Mouse (Mus musculus) MEL (cell line): ENCODE results near the gene Cblc. TPM values are rescaled to one million over a fixed set of nuclear protein-coding genes. Genes with fewer than 3 reads are reported as not detected.

Experiments
- DNase-seq: peaks from one replicate; pipeline ENCODE4 v3.0.0; 2011; ENCODE audit warnings: low read depth, low spot score
- H3K27ac ChIP-seq: 2 replicates; pipeline ENCODE4 v1.5.1; 2012; ENCODE audit warnings: low read depth, mild to moderate bottlenecking, control low read depth, low read length, moderate library complexity; ENCODE audit not compliant: control insufficient read depth
- H3K27me3 ChIP-seq, 2 experiments: fragments of 150-350 bp in 1 of 2; sonication (generic) in 1 of 2; 2 replicates each; pipeline ENCODE4 v1.6.1; 2012; ENCODE audit warnings: low read length in 2 of 2, mild to moderate bottlenecking in 2 of 2, improper control_type of control experiment in 1 of 2, moderate library complexity in 1 of 2; ENCODE audit not compliant: insufficient read depth in 2 of 2, control insufficient read depth in 1 of 2
- H3K36me3 ChIP-seq, 2 experiments: 2 replicates each; pipeline ENCODE4 v1.6.1; 2012 to 2014; ENCODE audit warnings: low read length in 2 of 2, improper control_type of control experiment in 1 of 2, inconsistent platforms in 1 of 2, mild to moderate bottlenecking in 1 of 2; ENCODE audit not compliant: insufficient read depth in 2 of 2, control insufficient read depth in 1 of 2
- H3K4me1 ChIP-seq, 2 experiments: fragments of 150-350 bp in 1 of 2; sonication (generic) in 1 of 2; 2 replicates each; pipeline ENCODE4 v1.6.1; 2012; ENCODE audit warnings: low read length in 2 of 2, improper control_type of control experiment in 1 of 2, mild to moderate bottlenecking in 1 of 2; ENCODE audit not compliant: insufficient read depth in 2 of 2, control insufficient read depth in 1 of 2
- H3K4me3 ChIP-seq, 2 experiments: fragments of 150-350 bp in 1 of 2; sonication (generic) in 1 of 2; 2 replicates each; pipeline ENCODE4 v1.5.1; 2012; ENCODE audit warnings: low read depth in 2 of 2, low read length in 2 of 2, mild to moderate bottlenecking in 2 of 2, moderate library complexity in 2 of 2, control low read depth in 1 of 2, improper control_type of control experiment in 1 of 2; ENCODE audit not compliant: control insufficient read depth in 1 of 2, insufficient read depth in 1 of 2
- H3K79me2 ChIP-seq: 2 replicates; pipeline ENCODE4 v1.6.1; 2012; ENCODE audit warnings: mild to moderate bottlenecking, low read length, moderate library complexity; ENCODE audit not compliant: control insufficient read depth, poor library complexity, insufficient read depth
- H3K9ac ChIP-seq: 2 replicates; pipeline ENCODE4 v1.6.1; 2012; ENCODE audit warnings: low read depth, mild to moderate bottlenecking, control low read depth, low read length, moderate library complexity; ENCODE audit not compliant: control insufficient read depth, poor library complexity, severe bottlenecking
- H3K9me3 ChIP-seq: fragments of 150-350 bp; sonication (generic); replicated peaks from 2 replicates; pipeline ENCODE4 v1.6.1; 2012; ENCODE audit warnings: mild to moderate bottlenecking, low read length, improper control_type of control experiment, moderate library complexity; ENCODE audit not compliant: insufficient read depth
- CHD2 ChIP-seq: IDR thresholded peaks from 2 replicates; pipeline ENCODE4 v1.6.1; 2011; ENCODE audit warnings: low read length, improper control_type of control experiment
- E2F4 ChIP-seq: IDR thresholded peaks from 2 replicates; pipeline ENCODE4 v1.6.1; 2011; ENCODE audit warnings: low read depth, low read length, improper control_type of control experiment, borderline replicate concordance
- ELF1 ChIP-seq: IDR thresholded peaks from 2 replicates; pipeline ENCODE4 v1.6.1; 2014; ENCODE audit warnings: low read depth, mild to moderate bottlenecking, inconsistent platforms, low read length, improper control_type of control experiment, moderate library complexity
- EP300 ChIP-seq, 2 experiments: IDR thresholded peaks; 2 replicates each; pipeline ENCODE4 v1.6.1; 2011; ENCODE audit warnings: improper control_type of control experiment in 2 of 2, low read length in 2 of 2, low read depth in 1 of 2, mild to moderate bottlenecking in 1 of 2
- ETS1 ChIP-seq: IDR thresholded peaks from 2 replicates; pipeline ENCODE4 v1.6.1; 2012; ENCODE audit warnings: low read depth, mild to moderate bottlenecking, inconsistent platforms, low read length, improper control_type of control experiment, moderate library complexity
- MAX ChIP-seq: IDR thresholded peaks from 2 replicates; pipeline ENCODE4 v1.6.1; 2011; ENCODE audit warnings: low read length, improper control_type of control experiment
- MAZ ChIP-seq: IDR thresholded peaks from 2 replicates; pipeline ENCODE4 v1.6.1; 2012; ENCODE audit warnings: low read depth, mild to moderate bottlenecking, inconsistent platforms, low read length, improper control_type of control experiment
- MEF2A ChIP-seq: IDR thresholded peaks from 2 replicates; pipeline ENCODE4 v1.6.1; 2014; ENCODE audit warnings: low read depth, mild to moderate bottlenecking, inconsistent platforms, low read length, improper control_type of control experiment; ENCODE audit not compliant: poor library complexity, insufficient replicate concordance, severe bottlenecking; ENCODE audit errors: extremely low read depth
- MYC ChIP-seq: IDR thresholded peaks from 2 replicates; pipeline ENCODE4 v1.6.1; 2011; ENCODE audit warnings: low read depth, mild to moderate bottlenecking, low read length, improper control_type of control experiment, moderate library complexity
- NRF1 ChIP-seq: IDR thresholded peaks from 2 replicates; pipeline ENCODE4 v1.6.1; 2014; ENCODE audit warnings: low read depth, mild to moderate bottlenecking, inconsistent platforms, low read length, improper control_type of control experiment, moderate library complexity; ENCODE audit not compliant: poor library complexity, insufficient read depth, severe bottlenecking
- POLR2A ChIP-seq, 2 experiments: IDR thresholded peaks; 2 replicates each; pipeline ENCODE4 v1.6.1; 2011 to 2012; ENCODE audit warnings: low read length in 2 of 2, mild to moderate bottlenecking in 2 of 2, control low read depth in 1 of 2, improper control_type of control experiment in 1 of 2, low read depth in 1 of 2, moderate library complexity in 1 of 2; ENCODE audit not compliant: control insufficient read depth in 1 of 2, insufficient read depth in 1 of 2, poor library complexity in 1 of 2
- POLR2AphosphoS2 ChIP-seq: IDR thresholded peaks from 2 replicates; pipeline ENCODE4 v1.6.1; 2011; ENCODE audit warnings: low read length, improper control_type of control experiment
- POLR2AphosphoS5 ChIP-seq: IDR thresholded peaks from 2 replicates; pipeline ENCODE4 v1.6.1; 2012; ENCODE audit warnings: low read depth, borderline replicate concordance, mild to moderate bottlenecking, inconsistent platforms, low read length, moderate library complexity, mixed read lengths
- TBP ChIP-seq: IDR thresholded peaks from 2 replicates; pipeline ENCODE4 v1.8.0; 2011; ENCODE audit warnings: low read depth, low read length, improper control_type of control experiment
- UBTF ChIP-seq: IDR thresholded peaks from 2 replicates; pipeline ENCODE4 v1.6.1; 2012; ENCODE audit warnings: low read depth, mild to moderate bottlenecking, inconsistent platforms, low read length, improper control_type of control experiment, moderate library complexity, borderline replicate concordance; ENCODE audit not compliant: insufficient read depth
- USF1 ChIP-seq: IDR thresholded peaks from 2 replicates; pipeline ENCODE4 v1.6.1; 2014; ENCODE audit warnings: low read depth, mild to moderate bottlenecking, inconsistent platforms, low read length, improper control_type of control experiment, moderate library complexity
- ZKSCAN1 ChIP-seq: IDR thresholded peaks from 2 replicates; pipeline ENCODE4 v1.6.1; 2012; ENCODE audit warnings: low read depth, mild to moderate bottlenecking, inconsistent platforms, low read length, improper control_type of control experiment, moderate library complexity
- ZMIZ1 ChIP-seq: IDR thresholded peaks from 2 replicates; pipeline ENCODE4 v1.6.1; 2012; ENCODE audit warnings: low read depth, mild to moderate bottlenecking, inconsistent platforms, low read length, improper control_type of control experiment, moderate library complexity
- ZNF384 ChIP-seq: IDR thresholded peaks from 2 replicates; pipeline ENCODE4 v1.6.1; 2012; ENCODE audit warnings: low read depth, mild to moderate bottlenecking, inconsistent platforms, low read length, improper control_type of control experiment
- polyA plus RNA-seq, 2 experiments: library from polyadenylated mRNA; stranded (reverse) in 1 of 2; unstranded in 1 of 2; fragments of >175 nt in 1 of 2; fragments of >200 nt in 1 of 2; gene quantifications; 2 replicates each; pipeline versions ENCODE4 v1.2.1 to v1.2.4; 2012; ENCODE audit warnings: low replicate concordance in 2 of 2, low read depth in 1 of 2; ENCODE audit not compliant: insufficient read length in 2 of 2, insufficient read depth in 1 of 2, missing spikeins in 1 of 2
- total RNA-seq: library from RNA; depleted of rRNA; stranded (reverse); fragments of 300-350 nt; gene quantifications from 2 replicates; pipeline ENCODE4 v1.2.3, GENCODE M21; 2012; rRNA removed

The Cblc gene
- total and polyA plus RNA-seq, 3 experiments: not detected

GRCm38 (mm10) chr7:19734178-19734666, 62.4 kb downstream of the Cblc start:
- no peak overlapping the region for H3K9ac ChIP-seq
- no peak overlapping the region for H3K27ac ChIP-seq
- no peaks in the 10 kb centered on the region for H3K9me3 ChIP-seq
- peaks cover 11 to 22% of the 10 kb centered on the region in 2 experiments for H3K4me1 ChIP-seq
- H3K36me3 ChIP-seq: peaks cover 0 to 12% of the 10 kb centered on the region in 2 experiments; a peak in 2 of 4 replicates
- no peak for DNase-seq
- TF ChIP-seq ZKSCAN1 (no peak), NRF1 (no peak), MAZ (no peak), ETS1 (no peak), EP300 (IDR thresholded peaks at IDR 0.05; ENCODE audit: low read depth in 1 of 2, low read length in 2 of 2) (no peak), ZMIZ1 (no peak), ZNF384 (no peak), USF1 (no peak), POLR2AphosphoS2 (no peak), POLR2A (IDR thresholded peaks at IDR 0.05; ENCODE audit: control insufficient read depth in 1 of 2, insufficient read depth in 1 of 2, low read depth in 1 of 2, low read length in 2 of 2, poor library complexity in 1 of 2) (no peak), TBP (no peak), ELF1 (no peak), UBTF (no peak), MAX (no peak), POLR2AphosphoS5 (no peak), MYC (no peak), E2F4 (no peak), CHD2 (no peak), MEF2A (no peak)
- no peaks in the 10 kb centered on the region for H3K79me2 ChIP-seq
- H3K4me3 ChIP-seq: no peak overlapping the region
- no peaks in the 10 kb centered on the region for H3K27me3 ChIP-seq

Other genes with a start within 250 kb of the Cblc start
- 10.0 and 13.6 TPM in 2 replicates for gene Ppp1r37, start 233.7 kb downstream of the Cblc start, total RNA-seq
- 10 to 100 TPM in 1 of 2 experiments, not detected in 1; 29.0 TPM for gene Ppp1r37, start 233.7 kb downstream of the Cblc start, polyA plus RNA-seq
- 2.9 and 3.3 TPM in 2 replicates for gene Zfp296, start 219.5 kb downstream of the Cblc start, total RNA-seq
- 1 to 10 TPM in 1 of 2 experiments, not detected in 1; 7.8 TPM for gene Zfp296, start 219.5 kb downstream of the Cblc start, polyA plus RNA-seq
- gene Gemin7, start 219.2 kb downstream of the Cblc start, total RNA-seq: 49.6 and 58.0 TPM in 2 replicates
- gene Gemin7, start 219.2 kb downstream of the Cblc start, polyA plus RNA-seq: 10 to 100 TPM in 1 of 2 experiments, not detected in 1; 78.7 TPM
- 29.9 and 31.1 TPM in 2 replicates for gene Clasrp, start 192.3 kb downstream of the Cblc start, total RNA-seq
- 10 to 100 TPM in 1 of 2 experiments, not detected in 1; 62.2 TPM for gene Clasrp, start 192.3 kb downstream of the Cblc start, polyA plus RNA-seq
- 4.6 and 6.2 TPM in 2 replicates for gene Relb, start 167.4 kb downstream of the Cblc start, total RNA-seq
- 1 to 10 TPM in 1 of 2 experiments, not detected in 1; 7.7 TPM for gene Relb, start 167.4 kb downstream of the Cblc start, polyA plus RNA-seq
- gene Clptm1, start 131.8 kb downstream of the Cblc start, total RNA-seq: 55.5 and 58.5 TPM in 2 replicates
- gene Clptm1, start 131.8 kb downstream of the Cblc start, polyA plus RNA-seq: 100 to 1,000 TPM in 1 of 2 experiments, 10 to 100 TPM in 1; 62.4 to 102 TPM
- gene Apoc2, start 118.9 kb downstream of the Cblc start, total RNA-seq: not detected in 2 replicates
- gene Apoc2, start 118.9 kb downstream of the Cblc start, polyA plus RNA-seq: not detected
- gene Gm44805, start 115.4 kb downstream of the Cblc start, total RNA-seq: not detected in 2 replicates
- gene Gm44805, start 115.4 kb downstream of the Cblc start, polyA plus RNA-seq: not detected
- not detected in 2 replicates for gene Apoc4, start 115.3 kb downstream of the Cblc start, total RNA-seq
- gene Apoc4, start 115.3 kb downstream of the Cblc start, polyA plus RNA-seq: not detected
- not detected in 2 replicates for gene Apoc1, start 104.1 kb downstream of the Cblc start, total RNA-seq
- gene Apoc1, start 104.1 kb downstream of the Cblc start, polyA plus RNA-seq: under 1 TPM in 1 of 2 experiments, not detected in 1; 0.35 TPM
- 22.6 and 33.3 TPM in 2 replicates for gene Apoe, start 97.6 kb downstream of the Cblc start, total RNA-seq
- gene Apoe, start 97.6 kb downstream of the Cblc start, polyA plus RNA-seq: 10 to 100 TPM in 1 of 2 experiments, not detected in 1; 61.4 TPM
- 288 and 294 TPM in 2 replicates for gene Tomm40, start 81.4 kb downstream of the Cblc start, total RNA-seq
- gene Tomm40, start 81.4 kb downstream of the Cblc start, polyA plus RNA-seq: 100 to 1,000 TPM in 1 of 2 experiments, not detected in 1; 403 TPM
- gene Nectin2, start 46.3 kb downstream of the Cblc start, total RNA-seq: 6.9 TPM in 2 replicates
- 10 to 100 TPM in 1 of 2 experiments, not detected in 1; 25.6 TPM for gene Nectin2, start 46.3 kb downstream of the Cblc start, polyA plus RNA-seq
- gene Bcam, start 25.8 kb downstream of the Cblc start, total RNA-seq: 2.6 and 3.2 TPM in 2 replicates
- gene Bcam, start 25.8 kb downstream of the Cblc start, polyA plus RNA-seq: 1 to 10 TPM in 1 of 2 experiments, not detected in 1; 8.1 TPM
- gene Bcl3, start 26.0 kb upstream of the Cblc start, total RNA-seq: 1.7 and 2.7 TPM in 2 replicates
- gene Bcl3, start 26.0 kb upstream of the Cblc start, polyA plus RNA-seq: 1 to 10 TPM in 1 of 2 experiments, not detected in 1; 6.7 TPM
- gene Gm19345, start 55.2 kb upstream of the Cblc start, total RNA-seq: not detected in 2 replicates
- not detected for gene Gm19345, start 55.2 kb upstream of the Cblc start, polyA plus RNA-seq
- gene Ceacam16, start 64.5 kb upstream of the Cblc start, total RNA-seq: 0.12 TPM in 1 of 2 replicates, not detected in the other
- under 1 TPM in 1 of 2 experiments, not detected in 1; 0.18 TPM for gene Ceacam16, start 64.5 kb upstream of the Cblc start, polyA plus RNA-seq
- gene Ceacam19, start 91.2 kb upstream of the Cblc start, total RNA-seq: 0.04 TPM in 1 of 2 replicates, not detected in the other
- under 1 TPM in 1 of 2 experiments, not detected in 1; 0.03 TPM for gene Ceacam19, start 91.2 kb upstream of the Cblc start, polyA plus RNA-seq
- gene Pvr, start 124.4 kb upstream of the Cblc start, total RNA-seq: not detected in 2 replicates
- gene Pvr, start 124.4 kb upstream of the Cblc start, polyA plus RNA-seq: not detected
- 0.08 TPM in 1 of 2 replicates, not detected in the other for gene Igsf23, start 153.9 kb upstream of the Cblc start, total RNA-seq
- under 1 TPM in 1 of 2 experiments, not detected in 1; 0.35 TPM for gene Igsf23, start 153.9 kb upstream of the Cblc start, polyA plus RNA-seq
- not detected in 2 replicates for gene Ceacam20, start 168.6 kb upstream of the Cblc start, total RNA-seq
- not detected for gene Ceacam20, start 168.6 kb upstream of the Cblc start, polyA plus RNA-seq
- not detected in 2 replicates for gene Nlrp9b, start 194.7 kb upstream of the Cblc start, total RNA-seq
- gene Nlrp9b, start 194.7 kb upstream of the Cblc start, polyA plus RNA-seq: not detected